Mouse (Mus musculus): ENCODE data around the gene Gm3173. TPM values are rescaled to one million over a fixed set of nuclear protein-coding genes. Genes with fewer than 3 reads are reported as not detected.
"Not testable (repeated sequence)": the region's sequence is repeated elsewhere in the genome, so short reads cannot be mapped to it uniquely, and the experiment has no call there.

Gm3173 gene
- polyA plus RNA-seq (2014; fragmentation: Nextera tagmentation; extraction: Ambion mirVana), result not detected in 2 replicates

GRCm38 (mm10) chr14:4430692-4431091 is at the start of gene Gm3173:
Gene Gm3173, plus strand, starts transcription at chr14:4430992.
- not testable (repeated sequence) for ATAC-seq (replicated peaks; ENCODE audit: low FRiP score, low TSS enrichment, low read depth); H3K4me1 ChIP-seq (replicated peaks; ENCODE audit: control insufficient read depth, insufficient read depth, low read length); H3K27me3 ChIP-seq (replicated peaks; ENCODE audit: control insufficient read depth, insufficient read depth, low read length); H3K27ac ChIP-seq (ENCODE audit: low read depth); H3K4me2 ChIP-seq (ENCODE audit: low read length); H3K4me3 ChIP-seq (ENCODE audit: low read depth, low read length); H3K36me3 ChIP-seq (ENCODE audit: control insufficient read depth, insufficient read depth, low read length); DNase-seq (ENCODE audit: low spot score); H3K9ac ChIP-seq (ENCODE audit: low read length); H3K9me3 ChIP-seq (ENCODE audit: control insufficient read depth, low read length)

DNA sequence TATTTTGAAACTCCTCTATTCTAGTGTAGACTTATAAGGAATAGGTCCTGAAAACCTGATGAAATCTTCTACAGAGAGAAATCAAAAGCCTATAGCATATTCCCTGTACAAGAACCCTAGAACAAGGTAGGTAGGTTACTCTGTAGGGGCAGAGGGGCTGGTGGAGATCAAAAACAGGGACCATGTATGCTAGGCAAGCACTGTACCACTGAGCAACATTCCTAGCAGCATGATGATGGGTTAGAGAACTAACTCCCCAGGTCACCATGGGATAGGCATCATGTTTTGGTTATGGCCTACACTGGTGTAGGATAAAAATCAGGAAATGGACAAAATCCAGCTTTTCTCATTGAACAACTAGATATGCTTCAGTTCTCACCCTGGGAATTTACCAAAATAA is 45.2 kb upstream of the Gm3173 start:
- H3K9me3 ChIP-seq (ENCODE audit: control insufficient read depth, low read length), result not testable (repeated sequence)

GRCm38 (mm10) chr14:4392841-4393530 is 37.8 kb upstream of the Gm3173 start:
- H3K4me2 ChIP-seq (ENCODE audit: low read length); H3K9ac ChIP-seq (ENCODE audit: low read length); H3K4me3 ChIP-seq (ENCODE audit: low read depth, low read length); H3K27me3 ChIP-seq (replicated peaks; ENCODE audit: control insufficient read depth, insufficient read depth, low read length); DNase-seq (ENCODE audit: low spot score); H3K9me3 ChIP-seq (ENCODE audit: control insufficient read depth, low read length); H3K4me1 ChIP-seq (replicated peaks; ENCODE audit: control insufficient read depth, insufficient read depth, low read length); H3K36me3 ChIP-seq (ENCODE audit: control insufficient read depth, insufficient read depth, low read length); H3K27ac ChIP-seq (ENCODE audit: low read depth); ATAC-seq (replicated peaks; ENCODE audit: low FRiP score, low TSS enrichment, low read depth): not testable (repeated sequence)
- WGBS, result 90% methylated on average over 2 of the region's 6 CpGs

More for the DNA sequence above, 45.2 kb upstream of the Gm3173 start:
- not testable (repeated sequence) for H3K27ac ChIP-seq (ENCODE audit: low read depth); H3K27me3 ChIP-seq (replicated peaks; ENCODE audit: control insufficient read depth, insufficient read depth, low read length); H3K9ac ChIP-seq (ENCODE audit: low read length); H3K36me3 ChIP-seq (ENCODE audit: control insufficient read depth, insufficient read depth, low read length); DNase-seq (ENCODE audit: low spot score); H3K4me3 ChIP-seq (ENCODE audit: low read depth, low read length); H3K4me1 ChIP-seq (replicated peaks; ENCODE audit: control insufficient read depth, insufficient read depth, low read length); H3K4me2 ChIP-seq (ENCODE audit: low read length); ATAC-seq (replicated peaks; ENCODE audit: low FRiP score, low TSS enrichment, low read depth)

GRCm38 (mm10) chr14:4397226-4397625 is 33.6 kb upstream of the Gm3173 start, which contains the start of gene Gm3159:
Gene Gm3159, plus strand, starts transcription at chr14:4397526.
- H3K27me3 ChIP-seq (replicated peaks; ENCODE audit: control insufficient read depth, insufficient read depth, low read length); H3K4me1 ChIP-seq (replicated peaks; ENCODE audit: control insufficient read depth, insufficient read depth, low read length); H3K4me3 ChIP-seq (ENCODE audit: low read depth, low read length); ATAC-seq (replicated peaks; ENCODE audit: low FRiP score, low TSS enrichment, low read depth); H3K9me3 ChIP-seq (ENCODE audit: control insufficient read depth, low read length); DNase-seq (ENCODE audit: low spot score); H3K36me3 ChIP-seq (ENCODE audit: control insufficient read depth, insufficient read depth, low read length); H3K4me2 ChIP-seq (ENCODE audit: low read length); H3K27ac ChIP-seq (ENCODE audit: low read depth); H3K9ac ChIP-seq (ENCODE audit: low read length): not testable (repeated sequence)
- 71% methylated on average over 1 of the region's 3 CpGs for WGBS

DNA sequence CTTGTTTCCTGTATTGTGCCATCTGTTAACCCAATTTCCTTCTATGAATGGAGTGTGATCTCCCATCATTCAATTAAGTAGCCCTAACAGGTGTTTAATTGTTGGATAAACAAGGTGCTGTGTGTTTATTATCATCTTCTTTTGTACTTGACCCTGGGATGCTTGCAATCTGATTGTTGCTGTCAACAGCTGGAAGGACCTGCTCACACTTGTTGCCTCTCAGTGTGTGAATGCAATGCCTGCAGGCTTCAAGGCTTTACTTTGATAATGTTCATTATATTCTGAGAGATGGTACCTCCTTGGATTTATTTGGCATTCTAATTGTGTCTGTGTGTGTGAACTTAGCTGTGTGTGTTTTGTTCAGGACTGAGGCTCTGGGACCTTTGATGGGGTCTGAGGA is 32.2 kb upstream of the Gm3173 start:
- H3K4me1 ChIP-seq (replicated peaks; ENCODE audit: control insufficient read depth, insufficient read depth, low read length); DNase-seq (ENCODE audit: low spot score); H3K4me3 ChIP-seq (ENCODE audit: low read depth, low read length); ATAC-seq (replicated peaks; ENCODE audit: low FRiP score, low TSS enrichment, low read depth); H3K9me3 ChIP-seq (ENCODE audit: control insufficient read depth, low read length); H3K27ac ChIP-seq (ENCODE audit: low read depth); H3K9ac ChIP-seq (ENCODE audit: low read length); H3K27me3 ChIP-seq (replicated peaks; ENCODE audit: control insufficient read depth, insufficient read depth, low read length); H3K36me3 ChIP-seq (ENCODE audit: control insufficient read depth, insufficient read depth, low read length); H3K4me2 ChIP-seq (ENCODE audit: low read length): not testable (repeated sequence)

GRCm38 (mm10) chr14:4400115-4400789 is 30.5 kb upstream of the Gm3173 start:
- DNase-seq (ENCODE audit: low spot score); H3K4me1 ChIP-seq (replicated peaks; ENCODE audit: control insufficient read depth, insufficient read depth, low read length); H3K36me3 ChIP-seq (ENCODE audit: control insufficient read depth, insufficient read depth, low read length); H3K9me3 ChIP-seq (ENCODE audit: control insufficient read depth, low read length); H3K4me3 ChIP-seq (ENCODE audit: low read depth, low read length); ATAC-seq (replicated peaks; ENCODE audit: low FRiP score, low TSS enrichment, low read depth); H3K9ac ChIP-seq (ENCODE audit: low read length); H3K27me3 ChIP-seq (replicated peaks; ENCODE audit: control insufficient read depth, insufficient read depth, low read length); H3K4me2 ChIP-seq (ENCODE audit: low read length); H3K27ac ChIP-seq (ENCODE audit: low read depth): not testable (repeated sequence)
- 87% methylated on average over 5 of the region's 5 CpGs for WGBS

GRCm38 (mm10) chr14:4401245-4401644 is 29.5 kb upstream of the Gm3173 start:
- 82% methylated on average over 5 of the region's 5 CpGs for WGBS
- H3K36me3 ChIP-seq (ENCODE audit: control insufficient read depth, insufficient read depth, low read length); ATAC-seq (replicated peaks; ENCODE audit: low FRiP score, low TSS enrichment, low read depth): not testable (repeated sequence)

GRCm38 (mm10) chr14:4403840-4404239 is 27.0 kb upstream of the Gm3173 start:
- not testable (repeated sequence) for H3K9me3 ChIP-seq (ENCODE audit: control insufficient read depth, low read length); H3K9ac ChIP-seq (ENCODE audit: low read length); H3K4me1 ChIP-seq (replicated peaks; ENCODE audit: control insufficient read depth, insufficient read depth, low read length); H3K27me3 ChIP-seq (replicated peaks; ENCODE audit: control insufficient read depth, insufficient read depth, low read length); H3K4me3 ChIP-seq (ENCODE audit: low read depth, low read length); H3K27ac ChIP-seq (ENCODE audit: low read depth); DNase-seq (ENCODE audit: low spot score); ATAC-seq (replicated peaks; ENCODE audit: low FRiP score, low TSS enrichment, low read depth); H3K36me3 ChIP-seq (ENCODE audit: control insufficient read depth, insufficient read depth, low read length); H3K4me2 ChIP-seq (ENCODE audit: low read length)

More at GRCm38 (mm10) chr14:4401245-4401644, 29.5 kb upstream of the Gm3173 start:
- H3K4me3 ChIP-seq (ENCODE audit: low read depth, low read length); H3K9ac ChIP-seq (ENCODE audit: low read length); H3K4me2 ChIP-seq (ENCODE audit: low read length); H3K4me1 ChIP-seq (replicated peaks; ENCODE audit: control insufficient read depth, insufficient read depth, low read length); H3K27me3 ChIP-seq (replicated peaks; ENCODE audit: control insufficient read depth, insufficient read depth, low read length); H3K9me3 ChIP-seq (ENCODE audit: control insufficient read depth, low read length); H3K27ac ChIP-seq (ENCODE audit: low read depth); DNase-seq (ENCODE audit: low spot score): not testable (repeated sequence)

DNA sequence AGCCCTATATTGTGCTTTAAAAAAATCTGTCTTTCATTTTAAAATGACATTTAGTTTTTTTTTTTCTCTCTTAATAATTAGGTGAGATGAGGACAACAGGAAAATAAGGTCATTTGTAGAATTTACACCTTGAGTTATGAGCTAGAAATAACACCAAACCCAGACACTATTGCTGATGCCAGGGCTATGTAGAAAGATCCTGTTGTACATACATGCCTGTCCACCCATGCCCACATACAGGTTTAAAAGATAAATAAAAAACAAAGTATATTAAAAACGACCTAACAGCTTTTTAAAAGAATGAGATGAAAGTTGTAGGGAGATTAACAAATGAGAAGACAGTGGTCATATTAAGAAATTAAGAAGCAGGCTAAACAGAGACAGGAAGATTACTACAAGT is 20.9 kb upstream of the Gm3173 start:
- H3K9me3 ChIP-seq (ENCODE audit: control insufficient read depth, low read length), result not testable (repeated sequence)
- 64% methylated on average over 1 of the region's 1 CpGs for WGBS

More for the DNA sequence above, 20.9 kb upstream of the Gm3173 start:
- not testable (repeated sequence) for DNase-seq (ENCODE audit: low spot score); H3K27me3 ChIP-seq (replicated peaks; ENCODE audit: control insufficient read depth, insufficient read depth, low read length); H3K9ac ChIP-seq (ENCODE audit: low read length); H3K4me3 ChIP-seq (ENCODE audit: low read depth, low read length); H3K36me3 ChIP-seq (ENCODE audit: control insufficient read depth, insufficient read depth, low read length); ATAC-seq (replicated peaks; ENCODE audit: low FRiP score, low TSS enrichment, low read depth); H3K27ac ChIP-seq (ENCODE audit: low read depth); H3K4me2 ChIP-seq (ENCODE audit: low read length); H3K4me1 ChIP-seq (replicated peaks; ENCODE audit: control insufficient read depth, insufficient read depth, low read length)
